ENCODE assay signal across 24 mouse cellular contexts in the genomic region with DNA sequence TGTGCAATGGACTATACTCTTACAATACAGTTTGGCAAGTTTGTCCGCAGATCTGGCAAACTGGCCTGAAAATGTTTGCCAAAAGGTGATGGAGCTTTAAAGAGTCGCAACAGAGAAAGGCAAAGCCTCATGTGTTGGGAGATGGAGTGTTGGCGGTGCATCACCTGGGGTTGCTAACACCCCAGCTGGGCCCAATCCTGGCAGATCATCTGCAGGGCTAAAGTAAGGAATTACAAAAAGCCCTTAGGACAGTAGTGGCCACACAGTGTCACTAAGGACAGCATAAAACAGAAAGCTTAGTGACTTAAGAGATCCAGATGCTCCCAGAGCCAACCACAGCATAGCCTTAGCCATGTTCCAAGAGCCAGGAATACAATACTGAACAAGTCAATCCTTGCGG.
"Had no signal": no experiment of that assay in that cellular context is flagged by ENCODE, and none has a peak within 500 bp of the region (broad histone marks: within the 10 kb centered on the region; RNA-seq: fewer than 3 reads in every experiment).

No protein-coding gene starts in this region.

- H3K4me3 ChIP-seq: kidney, embryonic 15.5 days; left cerebral cortex, adult 2 months; limb, embryonic 12.5 days; limb, embryonic 15.5 days; lung, embryonic 15.5 days; megakaryocyte, embryonic 14.5 days; midbrain, embryonic 15.5 days; neural tube, embryonic 12.5 days; neural tube, embryonic 15.5 days had no signal

- ATAC-seq: liver, postnatal 0 days; midbrain, embryonic 15.5 days had no signal

- H3K4me2 ChIP-seq: kidney, embryonic 15.5 days; limb, embryonic 12.5 days; limb, embryonic 15.5 days; liver, embryonic 11.5 days; lung, embryonic 15.5 days; midbrain, embryonic 11.5 days; midbrain, embryonic 15.5 days; neural tube, embryonic 12.5 days; neural tube, embryonic 15.5 days had no signal

- H3K27ac ChIP-seq: kidney, embryonic 15.5 days; left cerebral cortex, adult 2 months; limb, embryonic 12.5 days; limb, embryonic 15.5 days; liver, embryonic 14.5 days; lung, embryonic 15.5 days; midbrain, embryonic 15.5 days; neural tube, embryonic 12.5 days; neural tube, embryonic 15.5 days had no signal

- H3K27me3 ChIP-seq: kidney, embryonic 15.5 days; limb, embryonic 12.5 days; limb, embryonic 15.5 days; lung, embryonic 15.5 days; megakaryocyte, embryonic 14.5 days; midbrain, embryonic 15.5 days; neural tube, embryonic 12.5 days; neural tube, embryonic 15.5 days had no signal

- H3K4me1 ChIP-seq: kidney, embryonic 15.5 days; limb, embryonic 12.5 days; limb, embryonic 15.5 days; lung, embryonic 15.5 days; midbrain, embryonic 15.5 days; neural tube, embryonic 12.5 days; neural tube, embryonic 15.5 days had no signal

- H3K9me3 ChIP-seq: kidney, embryonic 15.5 days; limb, embryonic 12.5 days; limb, embryonic 15.5 days; lung, embryonic 15.5 days; megakaryocyte, embryonic 14.5 days; midbrain, embryonic 15.5 days; neural tube, embryonic 12.5 days; neural tube, embryonic 15.5 days had no signal

- DNase-seq: kidney, adult 8-10 months; kidney, postnatal 10 days; kidney, postnatal 36 days; layer of hippocampus, postnatal 36 days; left cerebral cortex, postnatal 4 days; liver, postnatal 0 days; lung, postnatal 10 days; lung, postnatal 36 days; right cerebral cortex, adult 18-20 months; right cerebral cortex, postnatal 14 days; right cerebral cortex, postnatal 4 days; thymus, postnatal 25 days had no signal

- H3K9ac ChIP-seq: kidney, embryonic 15.5 days; limb, embryonic 12.5 days; limb, embryonic 15.5 days; liver, embryonic 14.5 days; liver, postnatal 0 days; lung, embryonic 15.5 days; midbrain, embryonic 15.5 days; neural tube, embryonic 12.5 days; neural tube, embryonic 15.5 days had no signal
